Mouse (Mus musculus): ENCODE data around the gene Efna5. TPM values are rescaled to one million over a fixed set of nuclear protein-coding genes. Genes with fewer than 3 reads are reported as not detected.

The Efna5 gene
- polyA plus RNA-seq, 1 experiment = 1.9 TPM

- H3K4me3 ChIP-seq (ENCODE audit: control insufficient read depth, insufficient read depth, low read length) = no peak overlapping the region
- H3K4me1 ChIP-seq (replicated peaks; ENCODE audit: control insufficient read depth, insufficient read depth, low read length) = peaks cover 5% of the 10 kb centered on the region
- no peaks in the 10 kb centered on the region for H3K36me3 ChIP-seq (ENCODE audit: control insufficient read depth, insufficient read depth, low read length)
- no peak overlapping the region for H3K27ac ChIP-seq (ENCODE audit: control insufficient read depth, insufficient read depth, low read length)
- no peak for DNase-seq
- TF ChIP-seq POLR2A (IDR thresholded peaks at IDR 0.05; ENCODE audit: control insufficient read depth, extremely low read depth, insufficient read depth, low read length, poor library complexity) (no peak), CTCF (IDR thresholded peaks at IDR 0.05; ENCODE audit: borderline replicate concordance, control insufficient read depth, extremely low read depth, insufficient read depth, low read length, poor library complexity) (no peak)
- H3K27me3 ChIP-seq (ENCODE audit: control insufficient read depth, insufficient read depth, low read length) = no peaks in the 10 kb centered on the region
- 89% methylated on average over 10 of the region's 10 CpGs for WGBS
Observed at GRCm38 (mm10) chr17:62777858-62778564, 103.1 kb downstream of the Efna5 start.

DNA sequence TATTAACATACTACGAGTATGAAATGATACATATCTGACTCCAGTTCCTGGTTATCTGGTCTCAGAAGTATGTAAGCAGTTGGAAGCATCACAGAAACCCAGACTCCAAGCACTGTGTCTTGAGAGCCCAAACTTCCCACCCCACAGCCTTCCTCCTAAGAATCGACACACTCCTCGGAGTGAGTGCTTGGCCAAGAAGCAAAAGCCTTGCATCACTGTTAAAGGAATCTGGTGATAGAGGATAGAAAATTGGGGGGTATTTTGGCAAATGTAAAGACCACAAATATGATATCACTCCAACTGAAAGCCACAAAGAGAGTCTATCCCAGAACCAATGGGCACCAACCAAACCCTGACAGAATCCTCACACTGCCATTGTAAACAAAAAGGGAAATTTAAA, 104.4 kb downstream of the Efna5 start:
- no peaks in the 10 kb centered on the region for H3K27me3 ChIP-seq (ENCODE audit: control insufficient read depth, insufficient read depth, low read length)
- H3K4me3 ChIP-seq (ENCODE audit: control insufficient read depth, insufficient read depth, low read length) = no peak overlapping the region
- no peak for DNase-seq
- no peak for TF ChIP-seq POLR2A (IDR thresholded peaks at IDR 0.05; ENCODE audit: control insufficient read depth, extremely low read depth, insufficient read depth, low read length, poor library complexity)
- TF ChIP-seq CTCF (IDR thresholded peaks at IDR 0.05; ENCODE audit: borderline replicate concordance, control insufficient read depth, extremely low read depth, insufficient read depth, low read length, poor library complexity) = no peak
- H3K36me3 ChIP-seq (ENCODE audit: control insufficient read depth, insufficient read depth, low read length) = no peaks in the 10 kb centered on the region
- WGBS = 94% methylated on average over 3 of the region's 3 CpGs
- H3K27ac ChIP-seq (ENCODE audit: control insufficient read depth, insufficient read depth, low read length) = no peak overlapping the region
- peaks cover 5% of the 10 kb centered on the region for H3K4me1 ChIP-seq (replicated peaks; ENCODE audit: control insufficient read depth, insufficient read depth, low read length)

GRCm38 (mm10) chr17:62775976-62776375, 105.1 kb downstream of the Efna5 start:
- Histone ChIP-seq H3K36me3 (ENCODE audit: control insufficient read depth, insufficient read depth, low read length) (no peaks in the 10 kb centered on the region), H3K27ac (ENCODE audit: control insufficient read depth, insufficient read depth, low read length) (no peak overlapping the region), H3K4me1 (replicated peaks; ENCODE audit: control insufficient read depth, insufficient read depth, low read length) (peaks cover 3% of the 10 kb centered on the region), H3K27me3 (ENCODE audit: control insufficient read depth, insufficient read depth, low read length) (no peaks in the 10 kb centered on the region), H3K4me3 (ENCODE audit: control insufficient read depth, insufficient read depth, low read length) (no peak overlapping the region)
- WGBS = 85% methylated on average over 2 of the region's 2 CpGs
- no peak for DNase-seq
- TF ChIP-seq POLR2A (IDR thresholded peaks at IDR 0.05; ENCODE audit: control insufficient read depth, extremely low read depth, insufficient read depth, low read length, poor library complexity) = no peak
- TF ChIP-seq CTCF (IDR thresholded peaks at IDR 0.05; ENCODE audit: borderline replicate concordance, control insufficient read depth, extremely low read depth, insufficient read depth, low read length, poor library complexity) = no peak

DNA sequence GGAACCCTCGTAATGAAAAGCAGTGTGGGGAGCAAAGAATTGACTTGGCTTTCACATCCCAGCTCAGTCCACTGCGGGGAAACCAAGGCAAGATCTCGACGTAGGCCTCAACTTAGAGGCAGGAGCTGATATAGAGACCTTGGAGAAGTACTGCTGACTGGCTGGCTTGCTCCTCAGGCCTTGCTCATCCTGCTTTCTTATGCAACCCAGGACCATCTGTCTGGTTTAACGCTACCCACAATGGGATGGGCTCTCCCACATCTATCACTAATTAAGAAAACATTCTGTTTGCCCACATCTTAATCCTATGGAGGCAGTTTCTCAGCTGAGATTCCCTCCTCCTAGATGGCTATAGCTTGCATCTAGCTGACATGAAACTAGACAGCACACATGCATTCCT, 105.7 kb downstream of the Efna5 start:
- Histone ChIP-seq H3K36me3 (ENCODE audit: control insufficient read depth, insufficient read depth, low read length) (no peaks in the 10 kb centered on the region), H3K27ac (ENCODE audit: control insufficient read depth, insufficient read depth, low read length) (no peak overlapping the region), H3K27me3 (ENCODE audit: control insufficient read depth, insufficient read depth, low read length) (no peaks in the 10 kb centered on the region), H3K4me3 (ENCODE audit: control insufficient read depth, insufficient read depth, low read length) (no peak overlapping the region), H3K4me1 (replicated peaks; ENCODE audit: control insufficient read depth, insufficient read depth, low read length) (no peaks in the 10 kb centered on the region)
- TF ChIP-seq CTCF (IDR thresholded peaks at IDR 0.05; ENCODE audit: borderline replicate concordance, control insufficient read depth, extremely low read depth, insufficient read depth, low read length, poor library complexity) (no peak), POLR2A (IDR thresholded peaks at IDR 0.05; ENCODE audit: control insufficient read depth, extremely low read depth, insufficient read depth, low read length, poor library complexity) (no peak)
- DNase-seq = no peak
- WGBS = 91% methylated on average over 5 of the region's 5 CpGs

DNA sequence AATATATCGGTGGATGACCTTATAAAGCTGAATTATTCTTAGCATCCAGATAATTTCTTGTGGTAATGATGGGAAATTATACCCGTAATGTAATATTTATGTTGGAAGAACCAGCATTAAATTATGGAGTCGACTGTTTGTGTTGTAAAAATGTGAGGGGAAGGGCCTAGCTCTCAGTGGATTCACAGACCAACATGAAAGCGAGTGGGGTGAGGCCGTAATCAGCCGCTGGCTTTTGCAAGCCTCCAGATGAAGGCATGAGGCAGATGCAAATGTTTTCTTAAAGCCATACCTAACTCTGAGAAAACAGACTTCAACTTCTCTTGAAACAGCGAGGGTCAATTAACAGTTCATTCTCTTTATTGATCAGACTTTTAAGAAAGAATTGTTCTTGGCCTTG, 106.4 kb downstream of the Efna5 start:
- 94% methylated on average over 7 of the region's 7 CpGs for WGBS
- TF ChIP-seq POLR2A (IDR thresholded peaks at IDR 0.05; ENCODE audit: control insufficient read depth, extremely low read depth, insufficient read depth, low read length, poor library complexity) = no peak
- TF ChIP-seq CTCF (IDR thresholded peaks at IDR 0.05; ENCODE audit: borderline replicate concordance, control insufficient read depth, extremely low read depth, insufficient read depth, low read length, poor library complexity) = no peak
- no peak for DNase-seq

DNA sequence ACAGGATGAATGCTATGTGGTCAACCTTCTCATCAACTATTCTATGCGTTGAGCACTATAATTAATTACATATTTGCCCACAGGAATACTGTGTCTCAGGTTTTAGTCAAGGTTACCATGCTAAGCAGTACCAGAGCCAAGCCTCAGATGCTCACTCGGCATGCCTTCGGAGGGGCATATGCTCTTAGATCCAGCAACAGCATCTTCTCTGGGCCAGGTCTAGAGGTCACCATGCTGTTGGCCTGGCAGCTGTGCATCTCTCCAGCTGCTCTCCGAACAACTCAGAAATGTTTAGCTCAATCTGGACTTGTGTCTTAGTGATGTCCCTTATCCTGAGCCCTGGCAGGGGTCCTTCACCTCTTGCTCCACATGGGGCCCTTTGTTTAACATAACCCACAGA, 114.4 kb downstream of the Efna5 start:
- H3K27ac ChIP-seq (ENCODE audit: control insufficient read depth, insufficient read depth, low read length) = no peak overlapping the region
- no peaks in the 10 kb centered on the region for H3K27me3 ChIP-seq (ENCODE audit: control insufficient read depth, insufficient read depth, low read length)
- DNase-seq = no peak
- no peak overlapping the region for H3K4me3 ChIP-seq (ENCODE audit: control insufficient read depth, insufficient read depth, low read length)
- no peak for TF ChIP-seq POLR2A (IDR thresholded peaks at IDR 0.05; ENCODE audit: control insufficient read depth, extremely low read depth, insufficient read depth, low read length, poor library complexity)
- TF ChIP-seq CTCF (IDR thresholded peaks at IDR 0.05; ENCODE audit: borderline replicate concordance, control insufficient read depth, extremely low read depth, insufficient read depth, low read length, poor library complexity) = no peak
- no peaks in the 10 kb centered on the region for H3K36me3 ChIP-seq (ENCODE audit: control insufficient read depth, insufficient read depth, low read length)
- 97% methylated on average over 4 of the region's 4 CpGs for WGBS
- H3K4me1 ChIP-seq (replicated peaks; ENCODE audit: control insufficient read depth, insufficient read depth, low read length) = no peaks in the 10 kb centered on the region

More for the DNA sequence above, 106.4 kb downstream of the Efna5 start:
- no peaks in the 10 kb centered on the region for H3K4me1 ChIP-seq (replicated peaks; ENCODE audit: control insufficient read depth, insufficient read depth, low read length)
- no peak overlapping the region for H3K27ac ChIP-seq (ENCODE audit: control insufficient read depth, insufficient read depth, low read length)
- H3K27me3 ChIP-seq (ENCODE audit: control insufficient read depth, insufficient read depth, low read length) = no peaks in the 10 kb centered on the region
- no peaks in the 10 kb centered on the region for H3K36me3 ChIP-seq (ENCODE audit: control insufficient read depth, insufficient read depth, low read length)
- H3K4me3 ChIP-seq (ENCODE audit: control insufficient read depth, insufficient read depth, low read length) = no peak overlapping the region
